Mouse (Mus musculus) C2C12 (cell line): Measurements from ENCODE around the gene Mus81.

Experiments
- CEBPB ChIP-seq: IDR thresholded peaks from one replicate; pipeline ENCODE4 v1.6.1; 2011; ENCODE audit warnings: low read depth, mild to moderate bottlenecking, control low read depth, moderate library complexity
- CTCF ChIP-seq: IDR thresholded peaks from one replicate; pipeline ENCODE4 v1.5.1; 2011; ENCODE audit not compliant: control insufficient read depth, insufficient read depth, insufficient read length
- FOSL1 ChIP-seq: IDR thresholded peaks from one replicate; pipeline ENCODE4 v1.8.0; 2011; ENCODE audit warnings: mild to moderate bottlenecking, low read length; ENCODE audit not compliant: poor library complexity, insufficient read depth, severe bottlenecking
- MAX ChIP-seq: IDR thresholded peaks from one replicate; pipeline ENCODE4 v1.6.1; 2011; ENCODE audit warnings: mild to moderate bottlenecking, control low read depth
- MYOD1 ChIP-seq: IDR thresholded peaks from one replicate; pipeline ENCODE4 v1.6.1; 2011; ENCODE audit warnings: low read depth; ENCODE audit not compliant: control insufficient read depth, insufficient read length
- MYOG ChIP-seq: IDR thresholded peaks from one replicate; pipeline ENCODE4 v1.6.1; 2011; ENCODE audit not compliant: control insufficient read depth, insufficient read length; ENCODE audit errors: extremely low read depth
- USF1 ChIP-seq: IDR thresholded peaks from one replicate; pipeline ENCODE4 v1.6.1; 2011; ENCODE audit warnings: low read depth, mild to moderate bottlenecking, control low read depth, moderate library complexity

GRCm38 (mm10) chr19:5455037-5455436 is 33.2 kb downstream of the Mus81 start:
- TF ChIP-seq CTCF, result no peak
- no peak for TF ChIP-seq MAX
- TF ChIP-seq CEBPB, result no peak
- no peak for TF ChIP-seq USF1
- TF ChIP-seq MYOD1, result no peak
- no peak for TF ChIP-seq FOSL1
- no peak for TF ChIP-seq MYOG
